Mouse (Mus musculus) kidney, embryonic 14.5 days (tissue): ENCODE data around the gene Krt35. TPM values are rescaled to one million over a fixed set of nuclear protein-coding genes. Genes with fewer than 3 reads are reported as not detected.

Source experiments
- ATAC-seq: fragments of 200-750 bp; cut with Nextera tagmentation; 2 replicates; pipeline ENCODE4 v1.8.0; 2017; ENCODE audit warnings: moderate number of reproducible peaks, mild to moderate bottlenecking, moderate TSS enrichment, moderate library complexity; ENCODE audit not compliant: low FRiP score, low TSS enrichment
- H3K27ac ChIP-seq: fragments of 300-500 bp; sonication (generic); 2 replicates; pipeline ENCODE4 v1.5.1; 2014; ENCODE audit warnings: low read depth, mild to moderate bottlenecking, low read length, moderate library complexity, mixed read lengths
- H3K27me3 ChIP-seq: fragments of 300-500 bp; sonication (generic); 2 replicates; pipeline ENCODE4 v1.6.1; 2014; ENCODE audit warnings: mild to moderate bottlenecking, low read length; ENCODE audit not compliant: control insufficient read depth, insufficient read depth
- H3K36me3 ChIP-seq: fragments of 300-500 bp; sonication (generic); 2 replicates; pipeline ENCODE4 v1.6.1; 2014; ENCODE audit warnings: low read length, mixed read lengths; ENCODE audit not compliant: control insufficient read depth, insufficient read depth
- H3K4me1 ChIP-seq: fragments of 300-500 bp; sonication (generic); 2 replicates; pipeline ENCODE4 v1.6.1; 2014; ENCODE audit warnings: low read length, mixed read lengths; ENCODE audit not compliant: control insufficient read depth, insufficient read depth
- H3K4me2 ChIP-seq: fragments of 300-500 bp; sonication (generic); replicated peaks from 2 replicates; pipeline ENCODE4 v1.6.1; 2014; ENCODE audit warnings: low read depth, mild to moderate bottlenecking, low read length
- H3K4me3 ChIP-seq: fragments of 300-500 bp; sonication (generic); 2 replicates; pipeline ENCODE4 v1.5.1; 2014; ENCODE audit warnings: mild to moderate bottlenecking, low read length
- H3K9ac ChIP-seq: fragments of 300-500 bp; sonication (generic); 2 replicates; pipeline ENCODE4 v1.6.1; 2014; ENCODE audit warnings: low read depth, mild to moderate bottlenecking, low read length, moderate library complexity
- H3K9me3 ChIP-seq: fragments of 300-500 bp; sonication (generic); 2 replicates; pipeline ENCODE4 v1.6.1; 2016; ENCODE audit warnings: low read length; ENCODE audit not compliant: control insufficient read depth
- WGBS: fragments of 180-500 bp; shearing (Covaris S2); extraction: QIAGEN DNeasy Blood & Tissue Kit; methylation state at CpG from one replicate; pipeline ENCODE4 v1.1.7; 2014; 5-methylcytosine and 5-hydroxymethylcytosine counted together
- polyA plus RNA-seq: library from polyadenylated mRNA; unstranded; fragments of >200 nt; fragmentation: Nextera tagmentation; extraction: Ambion mirVana; gene quantifications from 2 replicates; pipeline ENCODE4 v1.2.1, GENCODE M21; 2014

Gene Krt35
- polyA plus RNA-seq, 1 experiment from 2014 or later, result not detected

GRCm38 (mm10) chr11:100121466-100121865, 25.4 kb upstream of the Krt35 start, which contains the start of gene Krt13:
Gene Krt13, minus strand, starts transcription at chr11:100121566.
- H3K4me3 ChIP-seq, result no peak within 1 kb of the TSS
- no peaks in the 10 kb centered on the region for H3K36me3 ChIP-seq
- no peaks in the 10 kb centered on the region for H3K9me3 ChIP-seq
- H3K4me1 ChIP-seq, result no peaks in the 10 kb centered on the region
- 55% methylated on average over 3 of the region's 3 CpGs for WGBS
- H3K27me3 ChIP-seq, result no peaks in the 10 kb centered on the region
- H3K4me2 ChIP-seq, result no peak within 1 kb of the TSS
- no peak for ATAC-seq
- no peak within 1 kb of the TSS for H3K9ac ChIP-seq
- no peak within 1 kb of the TSS for H3K27ac ChIP-seq

GRCm38 (mm10) chr11:100120331-100120730, 24.3 kb upstream of the Krt35 start:
- no peaks in the 10 kb centered on the region for H3K36me3 ChIP-seq
- H3K9me3 ChIP-seq, result no peaks in the 10 kb centered on the region
- no peak overlapping the region for H3K4me3 ChIP-seq
- no peak overlapping the region for H3K27ac ChIP-seq
- no peak overlapping the region for H3K4me2 ChIP-seq
- ATAC-seq, result no peak
- H3K27me3 ChIP-seq, result no peaks in the 10 kb centered on the region
- H3K9ac ChIP-seq, result no peak overlapping the region
- H3K4me1 ChIP-seq, result no peaks in the 10 kb centered on the region
- 65% methylated on average over 5 of the region's 5 CpGs for WGBS

- Histone ChIP-seq H3K27ac (no peak overlapping the region), H3K4me3 (no peak overlapping the region), H3K27me3 (no peaks in the 10 kb centered on the region), H3K4me1 (no peaks in the 10 kb centered on the region), H3K9me3 (no peaks in the 10 kb centered on the region), H3K36me3 (no peaks in the 10 kb centered on the region), H3K9ac (no peak overlapping the region), H3K4me2 (no peak overlapping the region)
- WGBS, result 58% methylated on average over 2 of the region's 2 CpGs
- ATAC-seq, result 0 out of 2 replicates have a peak, but pooled peaks have one; percentile 46
Measured at GRCm38 (mm10) chr11:100113742-100114029, 17.6 kb upstream of the Krt35 start.

- Histone ChIP-seq H3K36me3 (no peaks in the 10 kb centered on the region), H3K27me3 (no peaks in the 10 kb centered on the region), H3K4me1 (no peaks in the 10 kb centered on the region), H3K4me3 (no peak overlapping the region), H3K9ac (no peak overlapping the region), H3K4me2 (no peak overlapping the region), H3K27ac (no peak overlapping the region), H3K9me3 (no peaks in the 10 kb centered on the region)
- ATAC-seq, result no peak
- 71% methylated on average over 11 of the region's 11 CpGs for WGBS
Measured at GRCm38 (mm10) chr11:100112935-100113741, 17.1 kb upstream of the Krt35 start.

GRCm38 (mm10) chr11:100105576-100106122, 9.6 kb upstream of the Krt35 start, which contains the start of gene Krt36:
Gene Krt36, minus strand, starts transcription at chr11:100105626.
- Histone ChIP-seq H3K9me3 (no peaks in the 10 kb centered on the region), H3K27me3 (no peaks in the 10 kb centered on the region), H3K36me3 (no peaks in the 10 kb centered on the region), H3K27ac (no peak within 1 kb of the TSS), H3K4me1 (peaks cover 7% of the 10 kb centered on the region; the same call in 1 of the 2 replicates), H3K4me2 (no peak within 1 kb of the TSS), H3K9ac (no peak within 1 kb of the TSS), H3K4me3 (no peak within 1 kb of the TSS)
- ATAC-seq, result no peak
- 61% methylated on average over 6 of the region's 6 CpGs for WGBS

GRCm38 (mm10) chr11:100102693-100103429, 6.8 kb upstream of the Krt35 start:
- Histone ChIP-seq H3K9ac (no peak overlapping the region), H3K27ac (peak overlapping the region; percentile 62; the same call in 1 of the 2 replicates), H3K4me3 (no peak overlapping the region), H3K4me1 (peaks cover 15% of the 10 kb centered on the region; the same call in 1 of the 2 replicates), H3K36me3 (no peaks in the 10 kb centered on the region), H3K4me2 (no peak overlapping the region), H3K9me3 (no peaks in the 10 kb centered on the region), H3K27me3 (no peaks in the 10 kb centered on the region)
- 34% methylated on average over 15 of the region's 15 CpGs for WGBS
- peak; percentile 86 for ATAC-seq

- H3K4me1 ChIP-seq, result peaks cover 22% of the 10 kb centered on the region; the same call in 1 of the 2 replicates
Measured at GRCm38 (mm10) chr11:100100391-100100790, 4.3 kb upstream of the Krt35 start.

GRCm38 (mm10) chr11:100097819-100098218, 1.8 kb upstream of the Krt35 start:
- Histone ChIP-seq H3K4me1 (peaks cover 18% of the 10 kb centered on the region; the same call in 1 of the 2 replicates), H3K27ac (no peak overlapping the region), H3K36me3 (no peaks in the 10 kb centered on the region), H3K9me3 (no peaks in the 10 kb centered on the region), H3K4me2 (no peak overlapping the region), H3K4me3 (no peak overlapping the region), H3K27me3 (no peaks in the 10 kb centered on the region), H3K9ac (no peak overlapping the region)
- peak; percentile 60 for ATAC-seq
- 37% methylated on average over 9 of the region's 9 CpGs for whole genome bisulfite sequencing

More at GRCm38 (mm10) chr11:100100391-100100790, 4.3 kb upstream of the Krt35 start:
- no peak overlapping the region for H3K27ac ChIP-seq
- H3K9me3 ChIP-seq, result no peaks in the 10 kb centered on the region
- H3K9ac ChIP-seq, result no peak overlapping the region
- ATAC-seq, result no peak
- H3K36me3 ChIP-seq, result no peaks in the 10 kb centered on the region
- 85% methylated on average over 4 of the region's 4 CpGs for WGBS
- H3K4me2 ChIP-seq, result no peak overlapping the region
- H3K27me3 ChIP-seq, result no peaks in the 10 kb centered on the region
- no peak overlapping the region for H3K4me3 ChIP-seq
